Mouse (Mus musculus) cerebellum, postnatal 10 days (tissue): ENCODE measurements around the gene Esrrg.

Source experiments
- DNase-seq, 2 experiments: peaks; one replicate each; pipeline ENCODE4 v3.0.0; 2021; ENCODE audit warnings: mixed read lengths in 2 of 2

Esrrg gene

DNA sequence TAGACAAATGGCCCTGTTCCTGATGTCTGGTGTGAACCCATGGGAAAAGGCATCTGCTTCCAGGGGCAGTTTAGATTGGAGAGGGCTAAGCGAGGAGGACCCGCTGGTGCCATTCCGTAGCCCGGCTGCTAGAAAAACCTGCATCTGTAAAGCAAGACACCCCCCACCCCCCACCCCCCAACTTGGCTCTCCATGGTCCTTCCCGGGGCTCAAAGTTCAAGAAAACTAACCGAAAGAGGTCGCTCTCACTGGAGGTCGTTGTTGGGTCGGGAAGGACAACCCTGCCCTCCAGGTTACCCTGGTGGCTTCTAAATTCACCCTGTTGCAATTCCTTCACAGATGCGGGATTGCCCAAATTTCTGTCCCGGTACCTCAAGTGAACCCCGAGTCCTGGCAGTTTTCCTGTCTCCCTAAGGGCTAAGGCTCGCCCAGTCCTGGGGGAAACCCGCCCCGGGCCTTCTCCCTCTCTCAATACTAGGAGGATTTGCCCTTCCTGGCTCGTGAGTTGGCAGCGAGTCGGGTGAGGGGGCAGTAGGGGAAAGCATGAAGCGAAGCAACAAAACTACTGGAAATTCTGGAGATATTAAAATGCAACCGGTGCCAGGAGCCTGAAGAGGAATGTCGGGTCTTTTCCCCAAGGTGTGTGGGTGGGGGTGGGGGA, at the start of gene Esrrg:
Gene Esrrg (plus strand): TSS at position 531 of the 661 bp plus-strand sequence.
- peak; percentile 34 to 37 for DNase-seq

DNA sequence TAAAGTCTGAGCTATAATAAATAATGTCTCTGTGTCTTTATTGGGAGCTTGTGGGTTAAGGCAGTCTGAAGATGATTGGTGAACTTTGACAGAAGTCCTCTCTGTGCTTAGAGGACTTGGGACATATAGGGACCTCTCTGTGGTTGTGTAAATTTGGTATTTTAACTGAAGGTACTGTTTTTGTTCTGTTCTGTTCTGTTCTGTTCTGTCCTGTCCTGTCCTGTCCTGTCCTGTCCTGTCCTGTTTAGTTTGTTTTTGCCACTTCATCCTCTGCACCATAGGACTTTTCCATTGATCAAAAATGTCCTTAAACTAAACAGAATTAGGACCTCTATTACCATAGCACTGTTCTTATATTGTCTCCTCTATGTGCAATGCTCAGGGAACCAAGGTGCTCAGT, 24.6 kb upstream of the Esrrg start:
- DNase-seq, result no peak

GRCm38 (mm10) chr1:187586541-187587075, 22.0 kb upstream of the Esrrg start:
- no peak for DNase-seq

GRCm38 (mm10) chr1:187602942-187603341, 5.6 kb upstream of the Esrrg start:
- DNase-seq, result no peak

GRCm38 (mm10) chr1:187604063-187604484, 4.5 kb upstream of the Esrrg start:
- no peak for DNase-seq

- peak; percentile 20 to 30 for DNase-seq
Observed at GRCm38 (mm10) chr1:187604691-187605310, 3.8 kb upstream of the Esrrg start.

GRCm38 (mm10) chr1:187605391-187606270, 3.0 kb upstream of the Esrrg start:
- peak; percentile 57 to 65 for DNase-seq

DNA sequence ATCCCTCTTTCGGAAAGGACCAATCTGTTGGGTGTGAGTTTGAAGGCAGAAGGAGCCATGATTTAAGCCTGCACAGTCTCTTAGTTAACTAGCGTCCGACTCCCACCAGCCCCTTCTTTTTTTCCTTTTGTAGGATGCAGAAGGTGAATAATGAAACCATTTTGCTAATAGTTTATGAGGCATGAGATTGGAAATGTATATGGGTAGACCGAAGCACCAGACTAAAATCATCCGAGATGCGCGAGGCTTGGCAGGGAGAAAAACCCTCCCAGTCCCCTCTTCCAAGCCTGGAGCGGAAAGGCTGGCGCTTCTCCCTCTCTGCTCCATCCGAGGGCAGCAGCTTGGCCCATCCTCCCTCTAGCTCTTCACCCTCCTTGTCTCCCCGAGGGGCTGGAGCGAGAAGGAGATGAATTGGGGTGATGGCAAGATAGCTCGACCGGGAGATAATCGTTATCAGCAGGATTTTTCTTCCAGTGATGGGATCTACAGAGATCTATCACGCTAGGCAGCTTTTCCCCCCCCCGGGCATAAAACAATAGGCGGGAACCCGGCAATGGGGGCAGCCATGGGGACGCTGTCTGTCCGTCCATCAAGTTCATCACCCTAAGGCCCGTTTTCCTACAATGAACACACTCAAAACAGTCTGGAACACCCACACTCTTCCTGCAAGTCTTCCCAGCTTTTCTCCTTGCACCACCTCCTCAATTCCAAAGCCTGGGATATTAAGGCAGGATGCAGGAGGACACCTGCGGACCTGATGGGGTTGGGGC, 2.1 kb upstream of the Esrrg start:
- DNase-seq, result peak; percentile 48 to 53

DNA sequence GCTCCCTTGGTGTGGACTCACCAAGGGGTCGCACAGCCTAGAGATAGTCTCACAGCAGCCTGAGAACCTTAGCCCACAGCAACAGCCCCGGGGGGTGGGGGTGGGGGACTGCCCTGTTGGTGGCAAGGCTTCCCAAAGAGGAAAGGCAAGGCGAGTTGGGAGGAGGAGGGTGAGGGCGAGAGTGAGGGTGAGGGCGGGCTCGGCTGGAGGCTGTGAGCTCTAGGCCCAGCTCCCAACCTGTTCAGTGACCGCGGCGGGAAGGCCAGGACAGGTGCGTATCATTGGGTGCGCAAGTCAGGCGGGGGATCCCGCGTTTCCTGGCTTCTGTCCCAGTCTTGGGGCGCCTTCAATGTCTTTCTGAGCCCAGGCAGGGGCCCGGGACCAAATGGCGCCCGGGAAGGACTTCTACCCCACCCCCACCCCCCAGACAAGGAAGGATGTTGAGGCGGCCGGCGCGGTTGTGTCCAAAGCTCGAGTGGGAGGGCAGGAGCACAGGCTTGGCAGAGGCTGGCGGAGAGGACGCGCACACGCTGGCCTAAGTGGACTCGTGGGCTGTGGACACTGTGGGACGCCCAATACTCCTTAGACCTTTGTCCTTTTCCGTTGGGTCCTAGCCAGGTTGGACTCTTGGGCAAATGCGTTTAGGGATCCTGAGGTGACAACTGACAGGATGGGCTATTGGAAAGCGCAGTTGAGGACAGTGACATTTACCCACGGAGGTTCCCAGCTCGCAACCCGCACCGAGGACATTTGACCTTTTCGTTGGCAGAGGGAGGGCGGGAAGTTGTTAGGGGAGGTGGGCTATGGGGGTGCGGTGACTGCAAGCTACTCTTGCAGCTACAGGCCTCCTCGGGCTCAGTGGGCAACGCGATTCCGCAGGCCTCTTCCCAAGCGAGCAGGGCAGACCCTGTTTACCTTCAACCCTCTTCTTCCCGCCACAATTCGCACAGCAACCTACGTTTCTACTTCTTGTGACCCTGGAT, 1.2 kb upstream of the Esrrg start:
- peak; percentile 44 to 47 for DNase-seq

GRCm38 (mm10) chr1:187609021-187609852, 646 bp downstream of the Esrrg start:
- peak; percentile 60 to 64 for DNase-seq

DNA sequence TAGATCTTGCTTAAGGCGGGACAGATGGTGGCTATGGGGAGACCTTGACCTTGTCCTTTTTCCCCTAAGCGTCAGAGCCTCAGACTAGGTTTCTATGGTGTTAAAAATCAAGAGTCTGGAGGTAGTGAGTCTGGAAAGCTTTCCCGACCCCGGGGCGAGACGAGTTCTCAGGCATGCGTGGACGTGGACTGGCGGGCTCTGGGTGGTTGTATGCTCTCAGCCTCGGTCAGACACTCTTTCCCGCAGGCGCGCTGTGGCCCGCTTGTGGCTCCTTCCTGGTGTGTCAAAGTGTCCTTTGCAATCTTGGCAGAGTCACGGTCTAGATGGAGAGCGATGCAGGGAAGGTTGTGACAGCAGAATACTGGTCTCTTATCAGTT, 1.3 kb downstream of the Esrrg start:
- peak; percentile 32 to 35 for DNase-seq

DNA sequence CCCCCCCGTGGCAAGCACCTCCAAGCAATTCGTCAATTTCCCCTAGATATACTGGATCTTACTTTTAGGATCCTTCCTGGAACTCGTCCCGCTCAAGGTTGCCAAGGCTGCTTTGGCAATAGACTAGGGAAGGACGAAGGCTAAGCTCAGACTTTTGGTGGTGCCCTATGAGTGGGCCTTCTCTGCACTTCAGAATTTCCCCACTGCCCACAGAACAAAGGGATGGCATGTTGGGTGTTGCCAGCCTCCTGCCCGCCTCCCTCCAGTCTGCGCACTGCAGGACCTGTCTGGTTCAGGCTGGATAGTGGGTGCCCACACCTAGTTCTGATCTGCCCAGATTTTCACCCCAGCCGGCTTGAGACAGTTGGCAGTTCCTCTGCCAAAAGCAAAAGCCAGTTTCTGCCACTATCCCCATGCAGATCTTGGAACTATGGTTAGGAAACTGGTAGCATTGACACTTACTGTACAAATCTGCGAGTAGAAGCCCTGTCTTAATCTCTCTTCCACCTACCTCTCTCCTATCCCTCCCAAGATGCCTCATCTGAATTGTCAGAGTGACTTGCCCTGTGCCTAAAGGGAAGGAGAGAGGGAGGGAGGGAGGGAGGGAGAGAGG, 1.9 kb downstream of the Esrrg start:
- peak; percentile 33 to 39 for DNase-seq

DNA sequence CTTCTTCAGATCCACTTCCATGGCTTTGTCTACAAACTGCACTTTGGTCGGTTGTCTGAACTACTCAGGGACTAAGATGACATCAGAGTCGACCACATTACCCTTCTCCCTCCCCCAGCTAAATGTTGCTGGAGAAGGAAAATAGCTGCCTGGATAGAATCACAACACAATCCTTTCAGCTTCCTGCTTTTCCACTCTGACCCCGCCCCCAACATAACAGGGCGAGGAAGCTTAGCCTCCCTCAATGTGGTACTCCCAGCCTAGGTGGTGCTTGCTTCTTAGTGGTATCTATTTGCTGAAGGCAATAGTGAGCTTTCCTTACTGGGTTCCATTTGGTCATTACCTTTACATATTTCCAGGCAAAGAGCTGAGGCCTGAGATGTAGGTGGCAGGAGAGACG, 3.3 kb downstream of the Esrrg start:
- no peak for DNase-seq

DNA sequence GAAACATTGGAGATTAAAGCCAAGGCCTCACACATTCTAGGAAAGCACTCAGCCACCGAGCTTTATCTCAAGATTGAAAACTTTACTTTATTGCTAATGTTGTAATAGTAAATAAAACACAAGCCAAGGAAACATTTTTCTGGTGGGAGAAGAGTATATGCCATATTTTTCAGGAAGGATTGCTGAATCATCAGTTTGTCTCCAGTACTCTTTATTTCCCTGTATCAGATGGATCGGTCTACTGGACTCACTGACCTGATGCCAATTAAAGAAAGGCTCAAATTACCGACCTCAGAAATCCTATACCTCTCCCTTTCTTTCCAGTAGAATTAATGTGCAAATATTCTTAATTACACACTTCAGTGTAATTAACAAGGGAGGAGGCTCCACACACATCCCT, 4.7 kb downstream of the Esrrg start:
- DNase-seq, result no peak

GRCm38 (mm10) chr1:187623981-187624380, 15.4 kb downstream of the Esrrg start:
- DNase-seq, result no peak

DNA sequence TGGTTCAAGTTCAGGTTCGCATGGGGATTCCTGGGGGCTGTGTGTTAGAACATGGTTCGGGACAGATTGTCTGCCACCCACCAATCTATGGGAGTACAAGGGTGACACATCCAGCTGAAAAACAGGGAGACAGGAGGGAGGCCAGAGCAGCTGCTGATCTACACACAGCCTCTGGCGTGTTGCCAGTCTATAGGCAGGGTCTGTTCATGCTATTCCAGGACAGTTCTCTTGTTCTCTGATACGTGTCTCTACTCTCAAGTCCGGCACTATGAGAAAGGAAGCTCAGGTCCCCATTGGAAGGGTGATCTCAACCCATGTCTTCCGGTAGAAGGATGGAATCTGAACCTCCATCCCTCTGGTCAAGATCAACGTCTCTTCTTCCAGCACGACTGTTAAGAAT, 21.8 kb downstream of the Esrrg start:
- DNase-seq, result no peak

- no peak for DNase-seq
Observed at GRCm38 (mm10) chr1:187631486-187631885, 22.9 kb downstream of the Esrrg start.

GRCm38 (mm10) chr1:187645258-187645657, 36.7 kb downstream of the Esrrg start:
- DNase-seq, result no peak

DNA sequence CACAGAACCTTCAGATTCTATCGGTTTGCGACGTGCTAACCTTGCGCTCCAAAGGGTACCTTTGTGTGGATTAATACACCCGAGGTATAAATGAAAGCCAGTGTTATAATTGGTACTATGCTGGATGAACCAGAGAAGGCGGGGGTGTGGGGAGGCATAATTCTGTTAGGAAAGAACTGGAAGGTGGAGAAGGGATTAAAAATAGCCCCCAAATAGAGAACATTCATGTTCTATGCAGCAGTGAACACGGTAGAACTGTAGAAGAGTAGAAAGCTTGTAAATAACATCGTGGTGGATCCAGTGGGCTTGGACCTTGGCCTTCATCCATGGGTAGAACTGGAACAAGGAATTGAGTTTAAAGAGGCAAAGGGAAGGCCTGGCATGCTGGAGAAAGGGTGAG, 40.0 kb downstream of the Esrrg start:
- DNase-seq, result no peak

DNA sequence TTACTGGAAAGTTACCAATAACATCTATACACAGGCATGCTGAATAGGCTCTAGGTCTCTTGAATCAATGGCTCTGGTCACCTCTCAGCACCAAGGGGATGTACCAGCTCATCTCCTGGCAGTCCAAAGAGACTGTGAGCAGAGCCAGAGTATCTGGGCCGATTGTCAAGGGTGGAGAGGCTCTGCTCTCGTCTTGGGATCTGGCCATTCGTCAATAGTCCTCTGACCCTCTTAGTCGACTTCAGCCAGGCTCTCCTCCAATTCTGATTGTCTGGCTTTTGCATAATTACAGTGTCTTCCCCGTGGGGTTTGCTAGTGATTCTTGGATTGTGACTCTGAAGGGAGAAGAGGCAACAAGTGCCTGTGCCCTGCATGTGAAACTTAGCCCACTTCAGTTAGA, 41.3 kb downstream of the Esrrg start:
- peak; percentile 57 to 66 for DNase-seq
